Mouse (Mus musculus) cortical plate, adult 2 months (tissue): ENCODE data around the gene Comp.

ENCODE experiments used
- CTCF ChIP-seq: fragments of 200-500 bp; IDR thresholded peaks from 2 replicates; pipeline ENCODE4 v1.5.1; 2011; ENCODE audit warnings: mild to moderate bottlenecking, control low read depth, low read length; ENCODE audit not compliant: insufficient read depth; ENCODE audit errors: extremely low read depth
- POLR2A ChIP-seq: fragments of 200-500 bp; IDR thresholded peaks from 2 replicates; pipeline ENCODE4 v1.6.1; 2011; ENCODE audit warnings: mild to moderate bottlenecking, low read length, control low read depth; ENCODE audit not compliant: insufficient read depth; ENCODE audit errors: extremely low read depth

DNA sequence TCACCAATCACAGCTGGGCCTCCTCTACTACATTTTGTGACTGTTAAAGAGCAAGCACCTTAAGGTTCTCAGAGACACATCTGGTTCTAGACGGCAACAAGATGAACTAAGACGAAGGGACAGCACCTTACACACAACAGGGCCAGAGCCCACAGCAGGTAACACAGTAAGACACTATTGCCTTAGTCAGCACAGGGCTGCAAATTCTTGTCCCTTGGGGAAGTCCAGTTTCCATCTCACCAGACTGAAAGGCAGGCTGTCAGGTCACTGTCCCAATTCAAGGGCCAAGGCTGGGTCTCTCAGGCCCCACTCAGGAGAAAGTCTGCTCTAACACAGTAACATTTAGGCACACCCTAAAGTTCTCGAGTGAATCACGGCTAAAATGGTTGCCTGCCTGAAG lies 25.9 kb upstream of the Comp start:
- TF ChIP-seq CTCF (no peak), POLR2A (no peak)
